Mouse (Mus musculus) megakaryocyte-erythroid progenitor cell, adult 5 weeks (primary cell): Measurements from ENCODE around the gene Tmem106a. TPM values are rescaled to one million over a fixed set of nuclear protein-coding genes. Genes with fewer than 3 reads are reported as not detected.

Experiments
- polyA plus RNA-seq: library from polyadenylated mRNA; stranded (reverse); fragments of >175 nt; gene quantifications from 2 replicates; pipeline ENCODE4 v1.2.3, GENCODE M21; 2012

Gene Tmem106a
- polyA plus RNA-seq: 1.6 and 2.5 TPM in 2 replicates

GRCm38 (mm10) chr11:101582054-101583035 lies at the start of gene Tmem106a:
TSS of gene Tmem106a (plus strand) at chr11:101582242.

GRCm38 (mm10) chr11:101551751-101552475 lies 30.1 kb upstream of the Tmem106a start, which contains the start of the genes Brca1 and Nbr1:
TSS of gene Brca1 (minus strand) at chr11:101551955.
TSS of gene Nbr1 (plus strand) at chr11:101552149.

DNA sequence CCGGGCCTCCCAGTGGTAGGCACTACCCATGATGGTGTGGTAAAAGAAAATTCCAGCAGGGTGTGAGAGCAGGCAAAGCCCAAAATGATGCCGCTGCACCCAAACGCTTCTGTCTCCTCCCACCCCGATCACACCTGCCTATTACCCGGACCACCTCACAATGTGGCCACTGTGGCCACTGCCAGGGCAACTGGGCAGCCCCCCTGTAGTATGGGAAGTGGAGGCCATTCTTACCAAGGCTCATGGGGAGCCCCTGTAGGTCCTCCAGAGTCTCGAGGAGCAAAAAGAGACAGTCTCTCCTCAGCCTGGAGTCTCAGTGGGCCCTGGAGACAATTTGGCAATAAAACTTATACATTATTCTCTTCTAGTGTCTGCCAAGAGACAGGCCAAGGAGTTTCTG lies 17.1 kb downstream of the Tmem106a start, which contains the start of gene Gm11634:
Gene Gm11634, minus strand, starts transcription at position 101 of the 400 bp plus-strand sequence.

GRCm38 (mm10) chr11:101626995-101627856 lies 45.2 kb downstream of the Tmem106a start, which contains the start of gene Rdm1:
TSS of gene Rdm1 (plus strand) at chr11:101627195.

Other genes with a start within 250 kb of the Tmem106a start
- gene G6pc, start 214.7 kb upstream of the Tmem106a start, polyA plus RNA-seq: not detected in 2 replicates
- 67.2 and 86.7 TPM in 2 replicates for gene Aarsd1, start 164.6 kb upstream of the Tmem106a start, polyA plus RNA-seq
- 1.2 and 1.4 TPM in 2 replicates for gene Gm27029, start 157.4 kb upstream of the Tmem106a start, polyA plus RNA-seq
- 5.6 and 7.3 TPM in 2 replicates for gene Rundc1, start 157.2 kb upstream of the Tmem106a start, polyA plus RNA-seq
- gene Ptges3l, start 156.9 kb upstream of the Tmem106a start, polyA plus RNA-seq: 0.53 and 1.1 TPM in 2 replicates
- gene Rpl27, start 139.9 kb upstream of the Tmem106a start, polyA plus RNA-seq: 714 and 821 TPM in 2 replicates
- gene Ifi35, start 133.8 kb upstream of the Tmem106a start, polyA plus RNA-seq: 20.0 and 23.7 TPM in 2 replicates
- 7.8 and 12.1 TPM in 2 replicates for gene Rnd2, start 117.2 kb upstream of the Tmem106a start, polyA plus RNA-seq
- gene Vat1, start 116.0 kb upstream of the Tmem106a start, polyA plus RNA-seq: 200 and 226 TPM in 2 replicates
- gene Brca1, start 30.3 kb upstream of the Tmem106a start, polyA plus RNA-seq: 7.4 and 9.3 TPM in 2 replicates
- gene Nbr1, start 30.1 kb upstream of the Tmem106a start, polyA plus RNA-seq: 43.7 and 46.7 TPM in 2 replicates
- gene Gm11634, start 17.0 kb downstream of the Tmem106a start, polyA plus RNA-seq: not detected in 2 replicates
- gene Rdm1, start 45.0 kb downstream of the Tmem106a start, polyA plus RNA-seq: 3.7 and 8.7 TPM in 2 replicates
- gene Arl4d, start 83.3 kb downstream of the Tmem106a start, polyA plus RNA-seq: 3.3 and 4.0 TPM in 2 replicates
- gene Dhx8, start 150.7 kb downstream of the Tmem106a start, polyA plus RNA-seq: 8.7 and 14.3 TPM in 2 replicates
- 0.61 and 0.70 TPM in 2 replicates for gene Etv4, start 203.1 kb downstream of the Tmem106a start, polyA plus RNA-seq